Mouse (Mus musculus) left cerebral cortex, postnatal 4 days (tissue): ENCODE measurements around the gene Gzma. TPM values are rescaled to one million over a fixed set of nuclear protein-coding genes. Genes with fewer than 3 reads are reported as not detected.
A peak's percentile ranks its signal among the peaks of the same experiment; 100 is the strongest.

Experiments
- DNase-seq: peaks from one replicate; pipeline ENCODE4 v3.0.0-alpha.2; 2022
- intact Hi-C: fragments of 180-260 bp; cut with DNase I; formaldehyde crosslinking; loops from one replicate; pipeline ENCODE4 v1.15.1; 2025
- total RNA-seq, 2 experiments: library from RNA; stranded (reverse); gene quantifications; 2 replicates each; pipeline ENCODE4 v1.2.3; 2021

Gzma gene
- total RNA-seq, result not detected

DNA sequence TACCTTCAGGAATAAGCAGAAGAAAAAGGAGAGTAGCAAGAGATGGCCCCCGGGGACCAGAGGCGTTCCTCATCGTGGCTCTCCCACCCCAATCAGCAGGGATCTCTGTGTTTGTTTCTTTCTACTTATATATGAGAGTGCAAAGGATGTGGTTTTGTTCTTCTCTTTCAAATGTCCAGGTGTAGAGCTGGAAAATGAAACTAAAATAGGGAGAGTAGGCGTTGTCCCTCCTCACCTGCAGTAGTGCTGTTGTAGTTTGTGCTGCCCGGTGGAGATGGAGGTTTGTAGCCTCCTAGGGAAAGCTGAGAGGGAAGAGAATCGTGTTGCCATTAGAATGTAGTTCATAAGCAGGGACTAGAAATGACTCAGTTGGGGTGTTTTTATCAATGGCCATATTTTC, at the start of gene Gzma:
TSS of gene Gzma (minus strand) at position 103 of the 400 bp plus-strand sequence.
- DNase-seq, result no peak
- intact Hi-C loops, result no loop called here

DNA sequence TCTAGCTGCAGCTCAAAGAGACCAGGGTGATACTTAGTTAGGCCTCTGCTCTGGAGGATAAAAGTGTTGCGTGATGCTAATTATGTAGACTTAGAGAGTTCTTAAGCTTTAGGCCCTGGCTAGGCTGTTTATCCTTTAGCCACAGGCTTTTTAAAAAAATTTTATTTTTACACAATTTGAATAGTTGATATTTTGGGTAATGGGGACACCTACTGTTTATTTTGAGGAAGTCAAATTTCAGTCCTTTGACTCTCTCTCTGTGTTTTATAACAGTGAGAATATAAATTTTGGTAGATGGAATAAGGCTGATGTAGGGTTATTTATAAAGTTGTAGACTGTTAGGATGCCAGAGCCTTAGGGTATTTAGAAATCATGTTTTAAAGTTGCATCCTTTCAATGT, 38.8 kb upstream of the Gzma start:
- intact Hi-C loops, result loop anchor here (5.0 kb wide), 1 partner anchor 92 kb away; the partner anchor contains the start of gene Gpx8
- DNase-seq, result no peak

DNA sequence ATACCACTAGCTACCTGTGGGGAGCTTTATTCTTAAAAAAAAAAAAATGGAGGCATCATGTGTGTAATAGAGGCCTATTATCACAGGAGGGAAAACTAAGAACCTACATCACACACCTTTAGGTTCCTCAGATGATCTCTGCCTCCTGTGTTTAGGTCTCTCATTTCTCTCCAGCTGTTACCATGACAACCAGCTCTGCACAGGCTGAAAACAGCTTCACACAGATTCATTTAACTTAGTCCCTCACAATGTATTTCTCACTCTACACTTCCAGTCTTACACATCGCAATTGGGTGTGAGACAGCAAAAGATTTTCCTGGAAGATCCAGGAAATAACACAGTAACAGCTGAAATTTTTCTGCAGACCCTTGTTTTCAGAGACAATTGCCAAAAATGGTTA, 29.2 kb upstream of the Gzma start:
- intact Hi-C loops, result no loop called here
- no peak for DNase-seq

DNA sequence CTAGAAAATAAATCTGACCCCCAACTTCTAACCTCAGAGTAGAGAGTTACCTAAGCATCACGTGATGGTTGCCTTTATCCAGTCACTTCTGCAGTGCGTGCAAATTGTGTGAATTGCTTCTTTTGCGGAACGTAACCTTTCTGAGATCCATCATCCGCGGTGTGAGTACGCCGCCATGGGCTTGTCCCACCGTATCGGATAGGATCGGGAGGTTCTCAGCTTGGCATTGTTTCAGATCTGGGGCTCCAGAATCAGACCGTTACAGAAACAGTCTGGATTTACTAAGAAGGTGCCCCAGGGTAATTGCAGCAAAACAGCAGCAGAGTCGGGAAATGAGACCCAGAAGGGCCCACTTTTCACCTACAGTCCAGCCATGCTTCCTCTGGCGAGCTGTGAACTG, 20.5 kb upstream of the Gzma start:
- intact Hi-C loops, result no loop called here
- no peak for DNase-seq

DNA sequence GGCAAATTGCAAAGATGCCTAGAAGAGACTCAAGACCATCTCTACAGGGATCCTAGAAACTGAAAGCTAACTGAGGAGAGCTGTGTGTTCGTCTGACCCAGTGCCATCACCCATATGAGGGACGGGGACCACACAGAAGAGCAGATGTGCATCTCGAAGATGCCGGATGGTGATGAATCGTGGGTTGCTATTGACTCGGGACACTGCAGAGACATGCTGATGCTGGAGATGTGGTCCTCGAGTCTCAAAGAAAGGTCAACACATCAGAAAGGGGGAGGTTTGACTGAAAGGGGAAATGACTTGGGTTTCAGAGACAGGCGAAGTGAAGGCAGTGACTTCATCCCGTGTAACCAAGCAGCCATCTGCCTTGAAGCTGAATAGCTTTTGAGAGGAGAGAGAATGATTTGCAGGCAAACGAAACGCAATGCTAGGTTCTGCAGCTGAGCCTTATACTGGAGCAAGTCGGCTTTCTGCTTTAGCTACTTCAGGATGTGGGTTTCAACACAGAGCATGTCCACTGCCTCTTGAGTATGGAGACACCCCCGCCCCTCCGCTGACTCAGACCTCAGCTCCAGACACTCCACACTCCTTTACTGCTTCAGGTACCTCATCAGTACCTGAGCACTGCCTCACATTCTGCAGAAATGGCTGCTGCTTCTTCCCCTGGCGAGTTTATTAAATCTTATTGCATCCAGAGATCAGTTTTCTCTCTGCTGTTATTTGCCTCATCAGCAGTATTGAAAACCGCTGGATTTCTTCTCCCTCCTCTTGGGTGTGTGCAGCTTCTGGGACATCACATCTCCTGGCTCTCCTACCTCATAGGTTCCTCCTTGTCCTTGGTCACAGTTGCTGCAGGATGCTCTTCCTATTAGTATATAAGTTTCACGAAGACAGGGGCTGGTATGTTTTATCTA, 19.8 kb upstream of the Gzma start:
- no peak for DNase-seq
- intact Hi-C loops, result no loop called here

DNA sequence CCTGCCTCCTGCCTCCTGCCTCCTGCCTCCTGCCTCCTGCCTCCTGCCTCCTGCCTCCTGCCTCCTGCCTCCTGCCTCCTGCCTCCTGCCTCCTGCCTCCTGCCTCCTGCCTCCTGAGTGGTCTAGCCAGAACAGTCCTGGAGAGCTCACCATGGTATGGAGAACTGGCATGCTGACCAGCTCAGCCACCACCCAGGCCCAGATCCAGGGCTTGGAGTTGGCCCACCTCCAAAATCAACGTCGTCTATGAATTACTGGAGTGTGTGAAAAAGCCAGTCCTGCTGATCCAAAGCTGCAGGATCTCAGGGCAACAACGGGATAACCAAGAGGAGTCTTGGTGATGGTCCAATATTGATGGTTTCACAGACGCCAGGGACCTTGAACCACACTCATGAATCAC, 18.2 kb upstream of the Gzma start:
- intact Hi-C loops, result no loop called here
- peak; percentile 25 for DNase-seq

DNA sequence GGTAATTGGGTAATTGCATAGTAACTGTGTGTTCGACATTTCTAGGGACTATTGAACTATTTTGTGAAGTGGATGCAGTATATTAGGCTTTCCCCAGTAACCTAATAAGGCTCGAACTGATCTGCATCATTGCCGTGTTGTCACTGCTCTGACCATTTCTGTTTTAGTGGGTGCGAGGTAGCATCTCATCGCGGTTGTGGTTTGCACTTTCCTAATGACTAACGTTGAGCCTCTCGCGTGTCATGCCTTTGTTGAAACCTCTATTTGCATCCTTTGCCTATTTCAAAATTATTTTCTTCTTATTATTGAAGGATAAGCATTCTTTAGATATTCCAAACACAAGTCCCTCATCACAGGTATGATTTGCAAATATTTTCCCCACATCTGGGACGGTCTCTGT, 4.0 kb upstream of the Gzma start:
- no peak for DNase-seq
- intact Hi-C loops, result no loop called here

DNA sequence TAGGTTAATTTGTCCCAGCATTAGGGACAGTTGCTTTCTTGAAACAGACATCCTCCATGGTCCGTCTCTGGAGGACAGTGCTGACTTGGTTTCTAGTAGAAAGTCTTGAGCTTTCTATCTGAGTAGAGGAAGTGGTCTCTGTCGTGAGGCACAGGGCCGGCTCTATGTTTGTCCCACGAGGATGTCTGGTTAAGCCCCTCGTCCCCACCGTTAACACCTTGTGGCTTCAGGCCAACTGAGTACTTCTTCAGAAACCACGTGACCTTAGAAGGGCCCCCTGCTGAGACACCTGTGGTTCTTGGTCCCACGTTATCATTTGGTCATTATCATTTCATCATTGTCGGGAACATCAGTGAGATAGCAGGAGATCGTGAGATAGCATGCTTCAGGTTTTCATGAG, 1.0 kb upstream of the Gzma start:
- intact Hi-C loops, result no loop called here
- DNase-seq, result no peak

DNA sequence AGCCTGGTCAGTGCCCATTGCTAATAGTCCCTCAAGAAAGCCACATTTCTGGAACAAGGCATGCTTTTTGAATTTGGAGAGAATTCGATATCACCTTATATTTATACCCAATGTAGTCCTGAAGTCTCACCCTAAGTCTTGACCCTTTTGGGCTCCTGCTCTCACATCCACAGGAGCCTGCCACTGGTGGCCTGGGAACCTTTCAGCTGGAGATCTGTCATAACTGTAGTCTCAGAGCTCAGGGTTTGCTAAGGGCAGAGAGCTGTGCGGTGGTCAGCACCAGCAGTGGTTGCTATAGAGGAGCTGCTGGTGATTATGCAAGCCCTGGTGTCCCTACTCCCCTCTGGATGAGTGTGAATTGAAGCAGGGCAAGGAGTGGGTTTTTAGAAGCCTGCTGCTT, 2.4 kb downstream of the Gzma start:
- intact Hi-C loops, result no loop called here

DNA sequence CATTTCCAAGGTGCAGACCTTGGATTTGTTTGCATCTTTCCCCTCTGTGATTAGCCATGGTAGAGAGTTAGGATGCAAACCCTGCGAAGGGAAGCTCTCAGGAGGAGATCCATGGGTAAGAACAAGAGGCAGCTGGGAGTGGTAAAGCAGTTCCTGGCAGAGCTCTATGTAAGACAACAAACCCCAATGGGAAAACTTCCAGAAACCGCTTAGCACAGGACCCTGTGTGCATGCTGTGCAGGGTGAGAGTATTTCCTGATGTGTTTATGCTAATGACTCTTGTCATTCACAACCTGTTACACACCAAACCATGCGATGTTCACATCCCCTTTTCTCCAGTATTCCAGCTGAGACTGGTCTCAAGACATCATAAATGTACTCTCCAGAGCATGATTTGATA, 3.8 kb downstream of the Gzma start:
- intact Hi-C loops, result no loop called here
- DNase-seq, result no peak

More for the DNA sequence above, 2.4 kb downstream of the Gzma start:
- DNase-seq, result no peak

DNA sequence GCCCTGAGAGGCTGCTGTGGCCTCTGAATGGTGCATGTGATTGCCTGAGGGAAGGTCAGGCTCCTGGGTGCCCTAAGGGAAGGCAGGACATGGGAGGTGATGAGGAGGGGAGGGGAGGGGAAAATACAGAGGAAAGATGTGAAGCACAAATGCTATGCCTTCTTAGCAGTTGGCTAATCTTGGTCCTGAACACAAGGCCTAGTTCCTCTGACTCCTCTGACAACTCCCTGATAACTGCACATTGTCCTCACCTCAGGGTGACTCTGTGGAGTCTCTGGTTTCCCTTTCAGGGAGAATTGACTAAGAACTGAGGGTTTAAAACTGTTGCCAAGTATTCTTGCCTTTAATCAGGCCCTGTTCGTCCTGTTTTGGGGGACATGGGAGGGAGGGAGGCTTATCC, 6.2 kb downstream of the Gzma start:
- DNase-seq, result no peak
- intact Hi-C loops, result no loop called here

DNA sequence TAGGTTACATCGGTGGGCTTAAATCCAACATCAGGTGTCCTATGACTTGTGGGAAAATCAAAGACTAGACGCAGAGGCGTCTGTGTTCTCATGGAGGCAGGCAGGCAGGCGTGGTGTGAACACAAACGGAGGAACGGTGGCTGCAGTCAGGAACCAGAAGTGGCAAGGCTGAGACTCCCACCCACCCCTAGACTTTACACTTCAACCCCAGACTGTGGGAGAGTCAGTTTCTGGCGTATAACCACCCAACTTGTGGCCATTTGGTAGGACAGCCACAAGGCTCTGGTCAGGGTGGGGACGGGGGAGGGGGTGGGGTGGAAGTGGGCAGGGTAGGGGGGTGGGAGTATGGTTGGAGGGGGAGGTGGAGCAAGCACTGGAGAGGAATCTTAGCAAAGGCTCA, 10.3 kb downstream of the Gzma start:
- intact Hi-C loops, result no loop called here

DNA sequence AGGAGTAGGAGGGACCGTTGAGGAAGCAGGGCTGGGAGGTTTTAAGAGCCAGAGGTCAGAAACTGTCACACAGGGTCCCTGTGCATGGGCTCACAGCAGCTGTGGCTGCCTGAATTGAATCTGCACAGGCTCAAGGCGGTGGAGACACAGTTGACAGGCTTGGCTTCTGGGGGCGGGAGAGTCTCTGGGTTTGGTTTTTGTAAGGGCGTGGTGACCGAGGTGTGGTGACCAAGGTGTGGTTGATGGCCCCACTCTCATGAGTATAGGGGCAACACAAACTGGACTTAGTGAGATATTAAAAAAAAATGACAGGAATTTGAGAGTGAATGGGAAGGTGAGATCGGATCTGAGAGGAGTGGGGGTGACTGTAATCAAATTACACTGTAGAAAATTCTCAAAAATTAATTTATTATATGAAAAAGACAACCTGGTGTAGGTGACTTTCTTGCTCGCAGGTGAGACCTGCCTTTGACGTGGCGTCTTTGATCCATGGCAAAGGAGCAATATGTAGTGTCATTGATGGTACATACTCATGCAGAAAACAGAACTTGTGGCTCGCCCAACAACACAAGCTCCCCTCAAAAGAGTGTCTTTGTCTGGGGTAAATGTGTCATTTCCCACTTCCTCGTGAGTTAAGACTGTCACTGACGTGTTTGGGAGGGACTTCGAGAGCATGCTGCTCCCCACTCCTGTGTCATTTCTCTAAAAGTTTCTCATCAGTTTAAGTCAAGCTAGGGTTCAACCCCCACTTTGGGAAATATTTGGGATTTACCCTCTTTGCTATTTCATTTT, 13.4 kb downstream of the Gzma start:
- intact Hi-C loops, result no loop called here
- no peak for DNase-seq

More for the DNA sequence above, 10.3 kb downstream of the Gzma start:
- DNase-seq, result no peak

DNA sequence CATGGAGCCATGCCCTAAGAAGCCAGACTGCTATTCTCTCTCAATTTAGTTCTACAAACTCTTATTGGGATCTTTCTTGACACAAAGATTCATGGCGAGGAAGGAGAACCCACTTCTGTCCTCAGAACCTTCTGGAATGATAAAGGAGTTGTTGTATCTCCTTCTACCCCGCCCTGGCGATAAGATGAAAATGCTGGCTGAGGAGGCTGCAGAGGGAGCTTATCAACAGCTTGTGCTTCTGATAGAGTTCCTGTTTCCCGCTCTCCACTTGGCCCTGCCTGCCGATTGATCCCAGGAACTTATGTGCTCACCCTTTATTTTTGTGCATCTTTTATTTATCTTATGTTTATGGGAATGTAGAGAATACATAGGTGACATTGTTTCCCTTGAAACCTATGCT, 16.0 kb downstream of the Gzma start:
- no peak for DNase-seq
- intact Hi-C loops, result no loop called here

DNA sequence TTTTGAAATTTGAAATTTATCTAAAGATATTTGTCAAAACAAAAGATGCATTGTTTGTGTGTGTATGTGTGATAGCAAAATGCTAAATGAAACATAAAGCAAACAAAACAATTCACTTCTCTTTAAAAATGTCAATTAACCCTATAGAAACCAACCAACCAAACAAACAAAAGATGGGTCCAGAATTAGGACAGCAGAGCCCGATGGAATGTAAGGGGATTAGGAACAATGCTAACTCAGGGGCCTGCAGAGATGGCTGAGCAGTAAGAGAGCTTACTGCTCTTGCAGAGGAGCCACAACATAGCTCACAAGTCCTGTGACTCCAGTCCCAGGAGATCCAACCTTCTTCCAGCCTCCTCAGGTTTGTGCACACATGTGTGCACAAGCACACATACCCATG, 18.7 kb downstream of the Gzma start:
- DNase-seq, result no peak
- intact Hi-C loops, result no loop called here

DNA sequence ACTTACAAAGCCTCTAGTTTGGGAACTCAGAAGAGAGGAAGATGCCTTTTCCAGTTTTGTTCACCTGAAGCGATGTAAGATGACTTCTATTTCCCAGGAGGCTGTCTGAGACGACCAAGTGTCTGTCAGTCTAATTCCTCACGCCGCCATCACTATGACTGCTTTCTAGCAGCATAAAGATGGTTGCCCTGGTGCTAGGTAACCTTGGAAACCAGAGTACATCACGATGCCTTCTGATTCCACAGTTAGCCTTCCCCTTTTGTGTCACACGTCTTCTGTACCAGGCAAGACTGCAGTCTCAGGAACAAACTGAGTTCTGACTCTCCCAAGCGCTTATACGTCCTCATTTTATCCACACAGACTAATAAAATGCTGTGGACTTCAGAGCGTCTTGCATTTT, 21.8 kb downstream of the Gzma start:
- DNase-seq, result no peak
- intact Hi-C loops, result no loop called here

DNA sequence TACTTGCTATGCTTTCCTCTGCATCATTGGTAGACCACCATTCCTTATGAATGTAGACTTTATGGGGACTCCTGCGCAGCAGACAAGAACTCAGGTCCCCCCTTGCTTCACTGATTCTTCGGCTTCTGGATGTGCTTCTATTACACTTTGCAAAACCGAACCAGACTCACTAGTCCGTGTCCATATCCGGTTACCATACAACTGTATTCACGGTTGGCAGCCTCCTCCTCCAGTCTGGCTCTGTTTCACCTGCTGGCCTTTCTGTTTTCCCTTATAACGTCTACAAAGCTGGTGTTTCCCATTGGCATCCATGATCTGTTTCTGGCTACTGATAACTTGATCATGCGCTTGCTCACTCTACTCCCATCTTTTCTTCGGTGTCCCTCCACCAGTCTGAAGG, 36.2 kb downstream of the Gzma start:
- intact Hi-C loops, result no loop called here

DNA sequence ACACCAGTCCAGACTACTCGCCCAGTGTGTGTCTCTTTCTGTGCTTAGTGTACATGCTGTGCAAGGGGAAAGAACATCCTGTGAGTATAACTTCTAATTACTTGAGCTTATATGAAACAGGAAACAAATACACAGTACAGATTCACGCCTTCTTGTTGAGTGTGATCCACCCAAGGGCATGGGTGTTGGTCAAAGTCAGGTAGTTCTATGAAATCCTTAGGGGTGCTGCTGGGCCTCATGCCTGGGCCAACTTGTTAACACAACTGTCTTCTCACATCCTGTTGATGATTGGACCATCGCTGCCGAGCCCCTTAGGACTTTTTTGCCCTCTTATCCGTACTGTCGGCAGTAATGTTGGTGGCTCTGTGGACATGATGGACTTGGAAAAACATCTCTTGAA, 39.0 kb downstream of the Gzma start:
- DNase-seq, result no peak
- intact Hi-C loops, result no loop called here

More for the DNA sequence above, 36.2 kb downstream of the Gzma start:
- no peak for DNase-seq

DNA sequence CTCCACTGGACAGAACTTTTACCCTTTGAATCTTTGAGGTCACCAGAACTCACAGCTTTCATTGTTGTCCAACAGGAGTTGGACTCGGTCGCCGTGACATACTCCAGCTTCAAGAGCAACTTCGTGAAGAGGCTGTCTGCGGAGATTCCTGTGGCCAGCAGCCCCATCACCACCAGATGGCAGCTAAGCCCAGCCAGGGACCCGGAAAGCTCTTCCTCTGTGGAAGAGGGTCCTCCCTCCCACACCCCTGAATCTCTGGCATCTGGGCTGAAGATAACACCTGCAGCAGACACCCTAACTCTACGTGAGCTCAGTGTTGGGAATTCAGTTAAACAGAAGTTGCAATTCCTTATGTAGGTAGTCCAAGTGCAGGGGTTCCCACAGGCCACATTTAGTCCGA, 45.0 kb downstream of the Gzma start:
- DNase-seq, result peak; percentile 26
- intact Hi-C loops, result no loop called here

DNA sequence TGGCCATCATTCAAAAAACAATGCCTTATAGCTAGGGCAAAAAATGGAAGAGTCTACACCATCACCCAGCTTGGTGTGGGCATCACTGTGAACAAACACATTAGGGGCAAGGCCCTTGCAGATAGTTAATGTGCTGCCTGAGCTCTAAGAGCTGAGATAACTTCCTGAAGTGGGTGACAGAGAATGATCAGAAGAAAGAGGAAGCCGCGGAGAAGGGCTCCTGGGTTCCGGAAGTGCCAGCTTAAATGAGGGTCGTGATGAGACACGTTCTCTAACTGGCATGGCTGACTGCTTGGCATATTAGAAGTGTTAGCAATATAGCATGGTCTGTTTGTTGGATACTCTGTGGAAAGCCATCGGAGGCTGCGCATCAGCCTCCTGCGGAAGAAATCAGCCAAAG, 46.6 kb downstream of the Gzma start:
- no peak for DNase-seq
- intact Hi-C loops, result no loop called here

DNA sequence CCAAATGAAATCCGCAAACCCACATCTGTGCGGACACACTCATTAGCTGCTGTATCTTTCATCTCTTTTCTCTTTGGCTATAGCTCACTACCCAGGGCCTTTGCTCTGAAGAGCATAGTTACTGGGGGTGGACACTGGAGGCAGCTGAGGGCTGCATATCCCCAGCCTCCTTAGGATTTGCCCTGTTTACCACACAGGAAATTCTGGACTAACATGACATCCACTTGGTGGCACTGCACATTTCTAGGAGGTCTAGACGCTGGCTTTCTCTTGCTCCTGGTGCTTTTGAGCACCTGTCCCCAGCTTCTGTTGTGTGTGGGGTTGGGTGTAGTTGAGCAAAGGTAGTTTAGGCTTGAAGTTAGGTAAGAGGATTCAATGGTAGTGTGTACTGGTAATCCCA, 53.1 kb downstream of the Gzma start:
- no peak for DNase-seq
- intact Hi-C loops, result loop anchor here (5.0 kb wide), 2 partner anchors 90 to 220 kb away; no protein-coding TSS in a partner anchor

DNA sequence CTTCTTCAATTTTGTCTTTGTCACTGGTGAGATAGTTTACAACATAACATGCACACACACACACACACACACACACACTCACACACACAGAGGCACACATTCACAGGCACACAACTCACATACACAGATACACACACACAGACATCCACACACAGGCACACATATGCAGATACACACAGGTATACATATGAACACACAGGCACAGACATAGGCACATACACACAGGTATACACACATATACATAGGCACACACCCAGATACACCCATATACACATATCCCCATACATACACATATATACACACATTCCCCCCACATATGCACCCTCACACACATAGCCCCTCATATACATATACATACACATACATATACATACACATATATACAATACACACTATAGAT, 53.8 kb downstream of the Gzma start:
- no peak for DNase-seq
- intact Hi-C loops, result loop anchor here (5.0 kb wide), 2 partner anchors 90 to 220 kb away; no protein-coding TSS in a partner anchor
